Mouse (Mus musculus) cerebellum, adult 18-20 months (tissue): Measurements from ENCODE around the gene Arid5b.

Experiments used
- DNase-seq, 2 experiments: peaks; one replicate each; pipeline ENCODE4 v3.0.0; 2021

The Arid5b gene

GRCm38 (mm10) chr10:68191691-68192380 is 86.7 kb downstream of the Arid5b start:
- peak; percentile 61 to 72 for DNase-seq

GRCm38 (mm10) chr10:68191146-68191545 is 87.4 kb downstream of the Arid5b start:
- DNase-seq = no peak

GRCm38 (mm10) chr10:68189847-68190246 is 88.7 kb downstream of the Arid5b start:
- no peak for DNase-seq

GRCm38 (mm10) chr10:68183096-68183495 is 95.4 kb downstream of the Arid5b start:
- no peak for DNase-seq

GRCm38 (mm10) chr10:68182266-68182665 is 96.3 kb downstream of the Arid5b start:
- no peak for DNase-seq

GRCm38 (mm10) chr10:68181156-68181555 is 97.4 kb downstream of the Arid5b start:
- DNase-seq = no peak

- DNase-seq = no peak
These were observed 97.8 kb downstream of the Arid5b start for GRCm38 (mm10) chr10:68180721-68181120.

GRCm38 (mm10) chr10:68180151-68180550 is 98.4 kb downstream of the Arid5b start:
- DNase-seq = no peak

- DNase-seq = no peak
These were observed 98.8 kb downstream of the Arid5b start for GRCm38 (mm10) chr10:68179741-68180140.

GRCm38 (mm10) chr10:68179339-68179738 is 99.2 kb downstream of the Arid5b start:
- no peak for DNase-seq

GRCm38 (mm10) chr10:68177697-68178485 is 100.6 kb downstream of the Arid5b start:
- no peak for DNase-seq

GRCm38 (mm10) chr10:68175811-68176210 is 102.7 kb downstream of the Arid5b start:
- no peak for DNase-seq

GRCm38 (mm10) chr10:68173634-68174033 is 104.9 kb downstream of the Arid5b start:
- DNase-seq = no peak

GRCm38 (mm10) chr10:68172906-68173305 is 105.6 kb downstream of the Arid5b start:
- DNase-seq = no peak

- no peak for DNase-seq
These were observed 106.6 kb downstream of the Arid5b start for GRCm38 (mm10) chr10:68171974-68172373.

GRCm38 (mm10) chr10:68168613-68169012 is 109.9 kb downstream of the Arid5b start:
- DNase-seq = no peak

- no peak for DNase-seq
These were observed 110.4 kb downstream of the Arid5b start for GRCm38 (mm10) chr10:68168141-68168540.

GRCm38 (mm10) chr10:68167118-68167517 is 111.4 kb downstream of the Arid5b start:
- DNase-seq = no peak

GRCm38 (mm10) chr10:68166695-68167086 is 111.8 kb downstream of the Arid5b start:
- no peak for DNase-seq

- DNase-seq = no peak
These were observed 112.5 kb downstream of the Arid5b start for GRCm38 (mm10) chr10:68165709-68166694.

- DNase-seq = no peak
These were observed 113.5 kb downstream of the Arid5b start for GRCm38 (mm10) chr10:68164723-68165706.

GRCm38 (mm10) chr10:68164137-68164536 is 114.4 kb downstream of the Arid5b start:
- no peak for DNase-seq
